In the genomic region with DNA sequence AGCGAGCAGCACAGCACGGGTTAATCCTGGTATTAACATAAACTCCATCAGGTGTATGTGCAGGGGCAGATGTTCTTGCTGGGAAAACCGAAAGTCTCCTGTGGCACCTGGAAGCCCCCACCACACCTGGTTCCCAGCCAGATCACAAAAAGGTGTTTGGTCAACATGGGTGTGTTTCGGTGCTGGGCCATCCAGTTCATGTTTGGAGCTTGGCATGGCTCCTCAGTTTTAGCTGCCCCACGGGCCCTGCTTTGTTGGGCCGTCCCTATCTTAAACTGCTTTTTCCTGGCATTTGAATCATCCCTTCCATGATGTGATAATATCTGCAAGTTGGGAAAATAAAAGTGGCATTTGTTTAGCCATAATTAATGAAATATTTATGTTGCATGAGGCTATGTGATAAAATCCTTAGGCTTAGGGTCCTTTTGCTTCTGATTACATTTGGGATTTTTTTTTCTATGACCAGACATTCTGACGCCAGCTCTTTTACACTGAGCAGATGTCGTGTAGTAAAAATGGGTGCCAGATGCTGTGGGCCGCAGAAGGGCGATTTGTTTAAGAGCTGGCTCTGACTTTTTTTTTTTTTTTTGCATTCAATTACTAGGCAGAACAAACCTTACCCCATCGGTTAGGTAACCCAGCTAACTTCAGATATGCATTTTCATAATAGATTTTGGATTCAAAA, we compare ENCODE assay signal across 9 mouse cellular contexts. TPM values are rescaled to one million over a fixed set of nuclear protein-coding genes. Genes with fewer than 3 reads are reported as not detected.
A peak's percentile ranks its signal among the peaks of the same experiment; 100 is the strongest.
DNase-seq lines count a peak whose midpoint lies in the region; ATAC-seq and TF ChIP-seq lines count a peak whose summit lies in the region.
"Had no signal": no experiment of that assay in that cellular context is flagged by ENCODE, and none has a peak within 500 bp of the region (broad histone marks: within the 10 kb centered on the region; RNA-seq: fewer than 3 reads in every experiment).

No protein-coding gene starts in this region.

- ATAC-seq in hindbrain, embryonic 13.5 days (ENCODE audit: low FRiP score): peak; percentile 29; the same call in 1 of the 2 replicates

- H3K27me3 ChIP-seq in hindbrain, embryonic 13.5 days: no peaks in the 10 kb centered on the region

- TF ChIP-seq POLR2A in brain, embryonic 14.5 days (IDR thresholded peaks at IDR 0.05; ENCODE audit: borderline replicate concordance, extremely low read depth, insufficient read depth, insufficient read length, poor library complexity, severe bottlenecking): no peak

- H3K4me3 ChIP-seq in hindbrain, embryonic 13.5 days: no peak overlapping the region

- peak; percentile 46 to 49 for DNase-seq in cerebellum, postnatal 10 days
- no peak for DNase-seq in cerebellum, adult 9-10 months
- DNase-seq in brain, embryonic 14.5 days (ENCODE audit: low read depth): peak; percentile 85
- peak; percentile 32 for DNase-seq in lung, postnatal 25 days (ENCODE audit: low spot score)
- DNase-seq in layer of hippocampus, adult 11-12 months (ENCODE audit: low spot score): no peak
- no peak for DNase-seq in layer of hippocampus, adult 8-10 months (ENCODE audit: low spot score in 2 of 2)
- DNase-seq in Muller cell, postnatal 12 days (ENCODE audit: inconsistent ontology term): no peak

- H3K9me3 ChIP-seq in hindbrain, embryonic 13.5 days: no peaks in the 10 kb centered on the region

- no peaks in the 10 kb centered on the region for H3K36me3 ChIP-seq in hindbrain, embryonic 13.5 days

- WGBS in hindbrain, embryonic 13.5 days: 30% methylated on average over 11 of the region's 11 CpGs

- H3K4me1 ChIP-seq in hindbrain, embryonic 13.5 days (replicated peaks): peaks cover 35% of the 10 kb centered on the region

- peak overlapping the region; percentile 88 for H3K27ac ChIP-seq in hindbrain, embryonic 13.5 days
- H3K27ac ChIP-seq: liver, embryonic 14.5 days had no signal

- H3K9ac ChIP-seq in hindbrain, embryonic 13.5 days: no peak overlapping the region
- H3K9ac ChIP-seq: liver, embryonic 14.5 days had no signal

- TF ChIP-seq CTCF in brain, embryonic 14.5 days (IDR thresholded peaks at IDR 0.05; ENCODE audit: borderline replicate concordance, extremely low read depth, insufficient read depth, insufficient read length): no peak

- peak overlapping the region; percentile 13; the same call in 1 of the 2 replicates for H3K4me2 ChIP-seq in hindbrain, embryonic 13.5 days

RNA-seq across cellular contexts. Expression of a gene that starts 36.9 kb away (rescaled TPM):
- 19.8 and 33.6 TPM in 2 replicates for polyA plus RNA-seq in brain, embryonic 14.5 days (2012; rRNA removed)
- polyA plus RNA-seq in hindbrain, embryonic 13.5 days (2015; fragmentation: Nextera tagmentation; extraction: Ambion mirVana): 30.8 and 31.0 TPM in 2 replicates
- 10 to 100 TPM; 46.5 to 50.9 (median 50.4) TPM for total RNA-seq in layer of hippocampus, adult 8-10 months (2022)

Comparison
In these comparisons a context has a peak if more than half of its experiments do, and no peak if none do; other contexts are left out.
1. DNase-seq: peak in cerebellum, postnatal 10 days (2 of 2), brain, embryonic 14.5 days (single experiment) and lung, postnatal 25 days (single experiment); none in cerebellum, adult 9-10 months (single experiment), layer of hippocampus, adult 11-12 months (single experiment), layer of hippocampus, adult 8-10 months (0 of 2) and Muller cell, postnatal 12 days (single experiment).